ENCODE assay signal across 27 mouse cellular contexts in genomic region chr1:152490842-152491241, GRCm38 (mm10).
A peak's percentile ranks its signal among the peaks of the same experiment; 100 is the strongest.
DNase-seq lines count a peak whose midpoint lies in the region; ATAC-seq and TF ChIP-seq lines count a peak whose summit lies in the region.
"Had no signal": no experiment of that assay in that cellular context is flagged by ENCODE, and none has a peak within 500 bp of the region (broad histone marks: within the 10 kb centered on the region; RNA-seq: fewer than 3 reads in every experiment).

No protein-coding gene starts in this region.

- TF ChIP-seq CTCF in kidney, adult 2 months (conservative IDR thresholded peaks at IDR 0.05; ENCODE audit: insufficient read depth, insufficient read length, low read depth, low read length): no peak

- peak; percentile 74 for DNase-seq in heart, adult 11 months
- DNase-seq in heart, postnatal 36 days: no peak
- DNase-seq in kidney, adult 2 months: peak; percentile 80
- peak; percentile 56 to 67 for DNase-seq in kidney, postnatal 25 days
- DNase-seq in spleen, postnatal 10 days (ENCODE audit: low spot score in 2 of 2): no peak
- DNase-seq: adrenal gland, adult 8-10 months; adrenal gland, postnatal 25 days; cerebellum, adult 11-12 months; cerebellum, adult 8-10 months; cerebellum, postnatal 10 days; cerebellum, postnatal 36 days; embryo, embryonic 11 days; gastrocnemius, postnatal 10 days; gastrocnemius, postnatal 36 days; heart, postnatal 10 days; heart, postnatal 4 days had no signal

- H3K4me3 ChIP-seq in kidney, adult 2 months (ENCODE audit: insufficient read depth, low read depth, low read length): no peak overlapping the region
- no peak overlapping the region for H3K4me3 ChIP-seq in kidney, embryonic 14.5 days (ENCODE audit: low read length)
- no peak overlapping the region for H3K4me3 ChIP-seq in heart, embryonic 12.5 days
- H3K4me3 ChIP-seq: embryonic facial prominence, embryonic 10.5 days; embryonic facial prominence, embryonic 13.5 days; erythroblast, embryonic 14.5 days; forebrain, embryonic 13.5 days; heart, embryonic 15.5 days had no signal

- no peak overlapping the region for H3K9ac ChIP-seq in kidney, embryonic 14.5 days (ENCODE audit: low read depth, low read length)
- H3K9ac ChIP-seq in heart, embryonic 12.5 days: no peak overlapping the region
- H3K9ac ChIP-seq: embryonic facial prominence, embryonic 13.5 days; forebrain, embryonic 13.5 days; heart, embryonic 15.5 days; hindbrain, embryonic 14.5 days had no signal

- 0 out of 2 replicates have a peak, but pooled peaks cover 3% of the 10 kb centered on the region for H3K4me1 ChIP-seq in kidney, adult 2 months (ENCODE audit: control insufficient read depth, insufficient read depth, low read length)
- no peaks in the 10 kb centered on the region for H3K4me1 ChIP-seq in kidney, embryonic 14.5 days (ENCODE audit: control insufficient read depth, insufficient read depth, low read length)
- no peaks in the 10 kb centered on the region for H3K4me1 ChIP-seq in heart, embryonic 12.5 days (replicated peaks)
- H3K4me1 ChIP-seq: embryonic facial prominence, embryonic 10.5 days; embryonic facial prominence, embryonic 13.5 days; forebrain, embryonic 13.5 days; heart, embryonic 15.5 days had no signal

- no peak overlapping the region for H3K4me2 ChIP-seq in kidney, embryonic 14.5 days (replicated peaks; ENCODE audit: low read depth, low read length)
- no peak overlapping the region for H3K4me2 ChIP-seq in heart, embryonic 12.5 days
- H3K4me2 ChIP-seq: embryonic facial prominence, embryonic 13.5 days; forebrain, embryonic 13.5 days; heart, embryonic 11.5 days; heart, embryonic 15.5 days; hindbrain, embryonic 14.5 days had no signal

- no peaks in the 10 kb centered on the region; the same call in 1 of the 2 replicates for H3K36me3 ChIP-seq in kidney, adult 2 months (ENCODE audit: control insufficient read depth, insufficient read depth, low read length)
- no peaks in the 10 kb centered on the region for H3K36me3 ChIP-seq in kidney, embryonic 14.5 days (ENCODE audit: control insufficient read depth, insufficient read depth, low read length)
- peaks cover 6% of the 10 kb centered on the region for H3K36me3 ChIP-seq in heart, embryonic 12.5 days
- H3K36me3 ChIP-seq: embryonic facial prominence, embryonic 10.5 days; embryonic facial prominence, embryonic 13.5 days; heart, embryonic 15.5 days had no signal

- H3K9me3 ChIP-seq in kidney, embryonic 14.5 days (ENCODE audit: control insufficient read depth, low read length): no peaks in the 10 kb centered on the region
- H3K9me3 ChIP-seq in heart, embryonic 12.5 days (replicated peaks): peaks cover 2% of the 10 kb centered on the region
- H3K9me3 ChIP-seq: embryonic facial prominence, embryonic 10.5 days; embryonic facial prominence, embryonic 13.5 days; forebrain, embryonic 13.5 days; heart, embryonic 15.5 days had no signal

- no peak overlapping the region for H3K27ac ChIP-seq in kidney, adult 2 months (ENCODE audit: insufficient read depth, low read depth, low read length)
- no peak overlapping the region for H3K27ac ChIP-seq in kidney, embryonic 14.5 days (ENCODE audit: low read depth, low read length)
- H3K27ac ChIP-seq in heart, embryonic 12.5 days (ENCODE audit: poor library complexity, severe bottlenecking): no peak overlapping the region
- H3K27ac ChIP-seq: embryonic facial prominence, embryonic 10.5 days; embryonic facial prominence, embryonic 13.5 days; forebrain, embryonic 13.5 days; heart, embryonic 15.5 days; hindbrain, embryonic 14.5 days had no signal

- no peaks in the 10 kb centered on the region; the same call in 1 of the 2 replicates for H3K27me3 ChIP-seq in kidney, adult 2 months (replicated peaks; ENCODE audit: control insufficient read depth, insufficient read depth, low read length)
- no peaks in the 10 kb centered on the region for H3K27me3 ChIP-seq in kidney, embryonic 14.5 days (ENCODE audit: control insufficient read depth, insufficient read depth, low read length)
- H3K27me3 ChIP-seq in heart, embryonic 12.5 days (replicated peaks): no peaks in the 10 kb centered on the region
- H3K27me3 ChIP-seq: embryonic facial prominence, embryonic 13.5 days; forebrain, embryonic 13.5 days; heart, embryonic 15.5 days had no signal

- no peak for TF ChIP-seq POLR2A in kidney, adult 2 months (IDR thresholded peaks at IDR 0.05; ENCODE audit: low read depth, low read length)

- intact Hi-C loops in heart, postnatal 36 days (cut with DNase I): no loop called here

- no peak for ATAC-seq in kidney, embryonic 14.5 days (ENCODE audit: low FRiP score, low TSS enrichment)
- no peak for ATAC-seq in heart, embryonic 12.5 days (ENCODE audit: insufficient number of reproducible peaks, low FRiP score)
- ATAC-seq: activated CD4-positive, CD25-positive, alpha-beta regulatory T cell, adult 4 months; forebrain, embryonic 13.5 days; forebrain, embryonic 16.5 days had no signal

- WGBS in kidney, adult 2 months: 53% methylated on average over 1 of the region's 1 CpGs
- WGBS in kidney, embryonic 14.5 days: 96% methylated on average over 1 of the region's 1 CpGs
- 88% methylated on average over 1 of the region's 1 CpGs for WGBS in heart, embryonic 12.5 days

Comparison
In these comparisons a context has a peak if more than half of its experiments do, and no peak if none do; other contexts are left out.
1. DNase-seq: peak in heart, adult 11 months (single experiment), kidney, adult 2 months (single experiment) and kidney, postnatal 25 days (2 of 2); none in heart, postnatal 36 days (0 of 2) and spleen, postnatal 10 days (0 of 2).